Mouse (Mus musculus) embryonic fibroblast, embryonic 13.5 days (primary cell): ENCODE data around the gene Cnih1.

Experiments used
- CTCF ChIP-seq: IDR thresholded peaks from 2 replicates; pipeline ENCODE4 v1.5.1; 2011; ENCODE audit warnings: mild to moderate bottlenecking, control low read depth, low read length, moderate library complexity, borderline replicate concordance; ENCODE audit not compliant: insufficient read depth
- POLR2A ChIP-seq: IDR thresholded peaks from 2 replicates; pipeline ENCODE4 v1.6.1; 2011; ENCODE audit warnings: low read depth, mild to moderate bottlenecking, control low read depth, low read length, moderate library complexity

GRCm38 (mm10) chr14:46785247-46785646 is 3.0 kb downstream of the Cnih1 start:
- TF ChIP-seq POLR2A (no peak), CTCF (no peak)
